Mouse (Mus musculus): ENCODE measurements around the gene Oas2.

Gene Oas2

DNA sequence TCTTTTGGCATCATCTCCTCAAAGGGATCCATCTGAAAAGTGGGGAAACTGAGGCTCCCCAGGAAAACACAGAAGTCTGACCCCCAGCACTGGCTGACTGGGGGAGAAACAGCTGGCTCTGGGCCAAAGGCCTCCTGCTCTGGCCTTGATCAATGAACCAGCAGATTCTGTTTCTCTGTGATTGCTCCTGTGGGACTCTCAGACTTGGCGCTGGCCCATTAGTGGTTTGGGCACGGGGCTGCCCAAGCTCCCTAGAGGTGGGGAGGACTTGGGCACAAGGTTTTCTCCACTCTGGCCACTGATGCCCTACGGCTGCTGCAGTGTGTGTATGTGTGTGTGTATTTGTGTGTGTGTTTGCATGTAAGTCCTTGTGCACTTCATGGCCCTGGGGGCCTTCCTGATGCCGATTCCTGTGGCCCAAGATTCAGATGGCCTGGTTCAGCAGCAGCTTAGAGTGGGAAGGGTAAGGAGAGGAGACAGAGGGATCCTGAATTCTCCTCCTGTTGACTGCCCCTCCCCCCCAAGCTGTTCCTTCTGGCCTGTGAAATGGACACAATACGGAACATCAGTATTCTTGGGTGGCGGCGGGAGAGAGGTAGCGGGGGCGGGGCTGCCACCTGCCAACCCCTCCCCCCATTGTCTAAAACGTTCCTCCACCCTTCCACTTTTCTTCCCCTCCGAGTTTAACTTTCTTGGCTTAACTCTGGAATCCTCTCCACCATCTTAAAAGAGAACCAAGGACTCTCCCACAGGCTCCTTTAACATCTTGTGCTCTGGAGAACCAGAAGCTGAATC lies 48.5 kb downstream of the Oas2 start:
- in situ Hi-C loops (cut with MboI; ENCODE audit: unreplicated experiment in 2 of 2): no loop called here

DNA sequence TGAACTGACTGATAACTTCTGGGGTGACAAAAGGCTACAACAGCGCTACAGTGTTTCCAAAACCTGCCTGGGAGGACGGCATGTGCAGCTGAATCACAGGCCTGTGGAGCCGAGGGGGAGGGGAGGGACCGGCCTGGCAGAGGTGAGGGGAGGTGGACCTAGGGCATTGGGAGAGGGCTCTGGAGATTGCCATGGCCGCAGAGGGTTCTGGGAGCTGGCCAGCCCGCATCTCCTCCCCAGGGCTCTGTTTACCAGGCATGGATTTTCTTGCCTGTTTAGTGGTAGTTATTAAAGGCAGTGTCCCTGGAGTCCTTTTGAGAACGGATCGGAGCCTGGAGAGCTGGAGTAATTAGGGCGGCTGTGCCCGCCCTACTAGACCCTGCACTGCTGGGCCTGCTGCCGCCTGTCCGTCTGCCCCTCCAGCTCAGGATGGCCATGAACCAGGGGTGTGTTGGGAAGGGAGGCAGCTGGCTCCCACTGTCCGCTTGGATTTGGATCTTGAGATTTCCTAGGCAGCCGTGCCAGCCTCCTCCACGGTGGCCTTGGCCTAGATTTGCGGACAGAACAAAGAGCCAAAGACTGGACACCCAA lies 50.8 kb downstream of the Oas2 start:
- in situ Hi-C loops (cut with MboI; ENCODE audit: unreplicated experiment in 2 of 2): no loop called here

DNA sequence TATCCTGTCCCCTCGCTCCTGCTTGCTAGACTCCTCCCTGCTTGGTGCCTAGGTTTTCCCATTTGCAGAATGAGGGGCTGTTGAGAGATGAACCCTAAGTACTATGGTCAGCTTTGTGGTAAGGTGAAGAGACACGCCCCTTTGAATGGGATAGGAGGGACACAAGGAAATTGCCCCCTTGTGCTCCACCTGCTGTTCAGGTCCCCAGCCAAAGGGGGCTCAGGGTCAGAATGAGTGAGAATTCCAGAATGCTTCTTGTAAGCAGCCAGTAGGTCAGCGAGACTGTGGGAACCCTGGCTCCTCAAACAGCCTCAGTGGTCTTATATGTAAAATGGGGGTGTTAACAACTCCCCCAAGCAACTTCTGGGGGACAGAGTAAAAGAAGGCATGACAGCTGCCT lies 51.5 kb downstream of the Oas2 start:
- in situ Hi-C loops (cut with MboI; ENCODE audit: unreplicated experiment in 2 of 2): no loop called here

DNA sequence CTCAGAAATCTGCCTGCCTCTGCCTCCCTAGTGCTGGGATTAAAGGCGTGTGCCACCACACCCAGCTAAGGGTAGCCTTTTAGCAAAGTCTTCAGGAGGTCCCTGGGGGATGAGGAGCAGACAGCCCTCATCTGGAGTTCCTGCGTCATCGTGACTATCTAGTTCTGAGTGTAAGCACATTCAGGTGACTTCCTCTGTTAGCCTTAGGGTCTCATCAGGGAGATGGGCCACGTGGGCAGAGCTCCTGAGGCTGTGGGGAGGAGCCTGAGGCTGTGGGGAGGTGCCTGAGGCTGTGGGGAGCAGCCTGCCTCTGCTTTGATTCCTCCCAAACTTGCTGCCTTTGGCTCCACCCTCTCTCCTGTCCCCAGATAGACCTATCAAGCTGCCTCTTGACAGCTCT lies 52.8 kb downstream of the Oas2 start:
- in situ Hi-C loops (cut with MboI; ENCODE audit: unreplicated experiment in 2 of 2): no loop called here

DNA sequence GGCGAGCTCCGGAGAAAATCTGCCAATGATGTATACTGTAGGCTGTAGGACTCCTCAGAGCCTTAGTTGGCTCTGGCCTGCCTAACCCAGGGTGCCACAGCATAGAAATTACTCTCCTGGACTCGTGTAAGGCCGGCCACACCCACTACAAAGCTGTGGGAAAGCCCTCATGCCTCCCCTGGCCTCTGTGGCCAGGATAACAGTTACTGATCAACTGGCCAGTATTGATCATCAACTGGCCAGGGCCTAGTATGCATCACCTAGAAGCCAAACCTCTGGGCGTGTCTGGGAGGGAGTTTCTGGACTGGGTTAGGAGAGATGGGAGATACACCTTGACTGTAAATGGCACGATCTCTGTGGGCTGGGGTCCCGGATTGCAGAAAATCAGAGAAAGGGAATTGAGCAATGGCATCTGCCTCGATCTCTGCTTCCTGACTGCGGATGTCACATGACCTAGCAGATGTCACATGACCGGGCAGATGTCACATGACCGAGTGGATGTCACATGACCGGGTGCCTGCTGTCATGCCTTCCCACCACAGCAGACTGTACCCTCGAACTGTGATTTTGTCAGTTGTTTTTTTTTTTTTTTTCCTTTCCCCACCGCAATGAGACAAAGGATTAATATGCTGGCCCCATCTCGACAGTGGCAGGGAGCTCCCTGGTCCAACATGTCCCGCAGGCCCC lies 53.5 kb downstream of the Oas2 start:
- in situ Hi-C loops (cut with MboI; ENCODE audit: unreplicated experiment in 2 of 2): no loop called here

DNA sequence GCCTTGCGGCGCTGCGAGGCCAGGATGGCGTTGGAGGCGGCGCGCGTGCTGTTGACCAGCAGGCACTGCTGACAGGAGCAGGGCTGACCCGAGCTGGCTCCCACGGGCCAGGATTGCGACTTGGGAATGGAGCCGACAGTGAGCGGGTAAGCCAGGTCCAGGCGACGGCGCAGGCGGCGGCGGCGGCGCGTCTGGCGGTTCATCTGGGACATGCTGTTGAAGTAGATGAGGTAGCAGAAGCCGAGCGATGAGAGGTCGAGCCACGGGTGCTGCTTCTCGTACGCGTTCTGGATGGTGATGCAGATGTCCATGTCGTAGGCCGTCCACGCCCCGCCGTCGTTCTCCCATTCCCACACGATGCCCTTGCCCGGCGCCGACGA lies 55.0 kb downstream of the Oas2 start:
- in situ Hi-C loops (cut with MboI; ENCODE audit: unreplicated experiment in 2 of 2): no loop called here

DNA sequence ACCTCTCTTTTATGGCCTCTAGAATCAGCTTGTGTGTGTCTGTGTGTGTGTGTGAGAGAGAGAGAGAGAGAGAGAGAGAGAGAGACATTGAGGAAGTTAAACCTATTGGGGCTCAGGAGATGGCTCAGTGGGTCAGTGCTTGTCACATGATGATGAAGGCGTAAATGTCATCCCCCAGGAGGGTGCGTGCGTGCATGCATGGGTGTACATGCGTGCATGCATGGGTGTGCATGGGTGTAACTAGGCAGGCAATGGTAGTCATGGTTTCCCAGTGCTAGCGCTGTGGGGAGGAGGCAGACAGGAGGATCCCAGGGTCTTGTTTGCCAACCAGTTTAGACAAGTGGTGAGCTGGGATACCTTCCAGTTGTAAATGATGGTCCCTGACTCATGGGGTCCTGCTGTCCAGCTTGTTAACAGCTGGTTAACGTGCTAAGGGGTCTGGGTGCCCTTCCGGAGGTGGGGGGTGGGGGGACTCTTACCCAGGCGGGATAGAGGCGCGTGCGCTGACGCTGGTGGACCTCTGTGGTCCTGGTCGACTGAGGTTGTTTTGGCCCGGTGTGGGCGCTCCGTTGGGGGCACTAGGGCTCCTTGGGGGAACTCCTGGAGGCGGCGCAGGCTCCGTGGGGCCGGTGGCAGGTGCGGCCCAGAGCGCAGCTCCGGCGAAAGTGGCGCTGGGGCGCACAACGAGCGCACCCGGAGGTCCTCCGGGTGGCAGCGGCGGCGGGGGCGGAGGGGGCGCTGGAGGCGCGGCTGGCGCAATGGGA lies 55.5 kb downstream of the Oas2 start:
- in situ Hi-C loops (cut with MboI; ENCODE audit: unreplicated experiment in 2 of 2): no loop called here

DNA sequence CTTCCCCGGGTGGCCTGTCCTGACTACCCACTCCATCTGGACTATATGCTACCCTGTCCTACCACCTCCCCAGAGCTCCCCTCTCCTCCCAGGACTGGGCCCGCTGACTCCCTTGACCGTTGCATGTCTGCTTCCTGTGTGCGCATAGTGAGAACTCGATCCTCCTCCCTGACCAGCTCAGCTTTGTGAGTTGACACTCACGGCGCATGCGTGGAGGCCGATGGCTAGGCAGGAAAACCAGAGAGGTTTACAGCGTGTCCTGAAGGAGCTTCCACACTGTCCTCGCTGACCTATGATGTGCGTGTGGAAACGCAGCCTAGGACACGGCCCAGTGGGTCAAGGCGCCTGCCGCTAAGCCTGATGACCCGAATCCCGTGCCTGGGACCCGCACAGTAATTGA lies 57.6 kb downstream of the Oas2 start:
- in situ Hi-C loops (cut with MboI; ENCODE audit: unreplicated experiment in 2 of 2): no loop called here

DNA sequence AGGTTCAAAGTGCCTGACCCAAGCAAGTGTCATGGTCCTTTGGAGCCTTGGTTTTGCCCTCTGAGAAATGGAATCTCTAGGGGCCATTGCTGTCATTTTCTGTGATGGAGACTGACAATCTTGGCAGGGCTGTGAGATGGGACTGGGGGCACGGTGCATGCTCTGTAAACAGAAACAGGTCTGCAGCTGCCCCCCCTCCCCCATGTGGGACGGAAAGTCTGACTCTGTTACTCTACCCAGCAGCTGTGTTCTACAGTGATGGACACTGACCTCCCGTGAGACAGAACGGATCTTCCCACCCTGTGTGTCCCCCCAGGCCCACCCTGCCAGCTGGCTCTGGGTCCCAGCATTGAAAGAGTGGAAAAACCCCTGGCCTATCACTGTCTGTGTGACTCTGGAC lies 59.2 kb downstream of the Oas2 start:
- in situ Hi-C loops (cut with MboI; ENCODE audit: unreplicated experiment in 2 of 2): no loop called here

DNA sequence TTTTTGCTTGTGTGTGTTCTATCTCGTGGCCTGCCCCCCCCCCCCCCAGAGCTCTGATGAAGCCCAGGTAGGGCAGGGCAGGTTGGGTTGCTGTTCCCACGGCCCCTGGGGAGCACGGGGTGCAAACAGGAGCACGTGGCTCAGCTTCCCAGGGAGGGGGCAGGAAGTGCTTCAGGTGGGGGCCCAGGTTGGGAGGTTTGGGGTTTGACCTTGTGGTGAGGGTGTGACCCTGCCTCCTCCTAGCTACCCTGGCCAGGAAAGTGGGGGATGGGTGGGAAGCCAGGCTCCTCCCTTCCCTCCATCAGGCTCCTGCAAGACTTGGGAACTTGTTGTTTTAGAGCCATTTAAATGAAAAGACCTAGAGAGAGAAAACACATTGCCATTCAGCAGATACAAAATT lies 61.2 kb downstream of the Oas2 start:
- in situ Hi-C loops (cut with MboI; ENCODE audit: unreplicated experiment in 2 of 2): no loop called here

DNA sequence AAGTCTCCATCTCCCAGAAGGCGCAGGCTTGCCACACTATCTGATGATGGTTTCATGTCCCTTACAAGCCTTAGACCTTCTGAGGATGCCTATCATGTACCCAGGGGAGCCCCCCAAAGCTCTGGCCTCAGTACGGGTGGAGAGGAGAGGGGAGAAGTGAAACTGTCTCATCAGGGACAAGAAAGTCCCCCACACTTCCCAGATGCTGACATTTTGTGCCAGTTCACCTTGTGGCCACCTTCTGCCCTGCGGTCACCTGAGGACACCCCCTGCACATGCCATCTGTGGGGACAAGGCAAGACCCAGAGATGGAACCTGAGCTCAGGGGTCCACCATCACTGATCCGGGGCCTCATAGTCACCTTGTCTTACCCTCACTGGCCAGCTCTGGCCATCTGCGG lies 61.8 kb downstream of the Oas2 start:
- in situ Hi-C loops (cut with MboI; ENCODE audit: unreplicated experiment in 2 of 2): no loop called here

DNA sequence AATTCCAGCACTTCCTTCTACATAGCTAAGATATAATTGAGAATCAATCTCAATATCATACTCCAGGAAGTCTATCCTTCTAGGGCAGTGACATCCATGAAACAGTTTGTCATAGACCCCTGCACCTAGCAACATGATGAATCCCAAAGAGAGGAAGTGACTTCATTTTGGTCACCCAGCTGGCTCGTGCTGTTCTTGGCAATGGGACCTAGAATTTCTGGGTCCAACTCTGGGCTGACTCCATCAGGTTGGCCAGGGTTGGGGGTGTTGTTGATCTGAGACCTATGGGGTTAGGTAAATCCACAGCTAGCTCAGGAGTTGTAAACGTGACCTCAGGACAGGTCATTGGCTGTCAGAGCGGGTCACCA lies 62.2 kb downstream of the Oas2 start:
- in situ Hi-C loops (cut with MboI; ENCODE audit: unreplicated experiment in 2 of 2): no loop called here

DNA sequence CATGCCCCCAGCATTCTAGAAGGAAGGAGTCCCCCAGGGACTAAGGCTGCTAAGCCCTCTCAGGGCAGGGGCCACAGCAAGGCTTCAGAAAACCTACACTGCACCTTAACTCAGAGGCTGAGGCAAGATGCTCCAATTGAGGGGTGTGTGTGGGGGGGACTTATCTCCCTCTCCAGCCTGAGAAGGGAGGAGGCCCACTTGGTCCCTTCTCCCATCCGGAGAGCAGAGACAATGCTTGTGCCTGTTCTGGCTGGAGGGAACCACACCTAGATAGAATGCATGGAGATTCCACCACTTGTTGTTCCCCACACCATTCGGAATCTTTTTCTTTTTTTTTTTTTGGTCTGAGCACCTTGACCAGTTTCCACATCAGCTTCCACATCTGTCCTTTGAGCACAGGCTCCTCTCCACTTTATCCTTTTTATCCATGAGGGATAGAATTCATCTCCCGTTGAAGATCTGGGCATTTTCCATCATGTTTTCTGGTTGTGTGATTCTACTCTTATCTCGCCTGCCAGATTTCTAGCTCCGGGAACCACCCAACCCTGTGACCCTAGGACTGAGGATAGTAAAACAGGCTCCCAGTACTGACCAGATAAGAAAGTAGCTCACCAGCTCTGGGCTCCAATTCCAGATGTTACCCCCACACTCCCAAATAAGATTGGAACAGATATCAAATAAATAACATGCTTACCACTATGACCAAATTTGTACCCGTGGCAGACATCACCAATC lies 62.7 kb downstream of the Oas2 start:
- in situ Hi-C loops (cut with MboI; ENCODE audit: unreplicated experiment in 2 of 2): no loop called here

DNA sequence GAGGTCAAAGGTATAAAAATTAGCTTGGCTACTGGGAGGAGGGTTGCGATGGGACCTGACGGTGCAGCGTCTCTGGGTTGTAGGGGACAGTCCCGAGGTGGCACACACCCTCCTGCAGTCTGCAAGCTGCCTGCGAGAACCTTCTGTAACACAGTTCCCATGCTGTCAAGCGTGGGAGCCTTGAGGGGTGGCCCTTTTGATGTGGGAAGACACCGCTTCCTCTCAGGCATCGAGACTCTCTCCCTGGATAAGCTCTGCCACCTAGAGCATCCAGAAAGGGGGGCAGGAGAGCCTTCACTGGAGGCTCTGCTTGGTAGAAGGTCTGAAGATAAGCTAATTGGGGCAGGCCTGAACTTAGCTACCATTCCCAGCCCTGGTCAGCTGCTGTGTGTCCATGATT lies 64.0 kb downstream of the Oas2 start:
- in situ Hi-C loops (cut with MboI; ENCODE audit: unreplicated experiment in 2 of 2): no loop called here

DNA sequence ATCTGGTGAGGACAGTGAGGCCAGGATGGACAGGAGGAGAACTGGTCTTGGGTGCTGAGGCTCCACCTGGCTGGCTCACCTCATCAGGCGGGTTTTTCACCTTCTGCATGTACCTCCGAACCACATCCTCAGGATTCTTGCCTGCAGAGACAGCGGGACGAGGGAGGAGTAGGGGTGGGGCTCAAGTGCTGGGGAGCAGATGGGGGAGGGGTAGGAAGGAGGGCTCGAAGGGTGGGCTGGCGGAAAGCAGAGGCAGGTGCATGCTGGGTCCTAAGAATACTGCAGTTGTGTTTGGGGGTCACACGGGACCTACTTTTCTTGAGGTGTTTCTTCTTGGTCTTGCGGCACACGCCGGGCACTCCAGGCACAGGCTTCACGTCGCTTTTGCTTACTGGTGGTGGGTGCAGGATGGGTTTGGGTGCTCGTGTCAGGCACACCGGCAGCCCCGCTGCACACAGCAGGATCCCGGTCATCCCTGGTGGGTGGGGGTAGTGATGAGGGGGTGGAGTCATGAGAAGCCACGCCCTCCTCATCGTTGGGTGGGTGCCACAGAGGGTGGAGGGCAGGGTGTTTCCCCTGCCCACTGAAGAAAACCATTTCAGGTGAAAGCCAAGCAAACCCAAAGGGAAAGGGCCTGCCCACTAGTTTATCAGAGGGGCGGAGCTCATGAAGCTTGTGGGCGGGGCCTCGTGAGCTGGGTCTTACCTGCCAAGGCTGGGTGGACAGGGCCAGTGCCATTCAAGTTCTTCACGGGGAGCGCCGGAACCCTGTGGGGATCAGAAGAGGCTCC lies 66.5 kb downstream of the Oas2 start:
- in situ Hi-C loops (cut with MboI; ENCODE audit: unreplicated experiment in 2 of 2): no loop called here

DNA sequence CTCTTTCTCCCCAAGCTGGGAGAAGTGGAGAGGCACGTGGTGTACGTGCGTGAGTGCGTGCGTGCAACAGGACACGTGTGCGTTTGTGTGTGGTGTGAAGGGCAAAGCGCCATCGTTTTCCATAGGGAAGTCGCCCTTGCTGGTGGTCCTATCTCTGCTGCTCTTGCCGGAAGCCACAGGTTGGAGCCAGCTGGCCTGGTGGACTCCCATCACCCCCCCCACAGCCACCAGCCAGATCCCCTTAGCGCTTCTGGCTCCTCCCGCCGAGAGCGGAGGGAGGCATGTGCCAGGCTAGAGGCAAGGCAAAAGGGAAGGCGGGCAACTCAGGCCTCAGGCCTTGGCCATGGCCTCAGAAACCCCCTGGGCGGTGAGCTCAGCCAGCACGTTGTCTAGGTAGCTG lies 68.7 kb downstream of the Oas2 start:
- in situ Hi-C loops (cut with MboI; ENCODE audit: unreplicated experiment in 2 of 2): no loop called here
